Mouse (Mus musculus): ENCODE measurements at regions not wholly inside any gene's neighbourhood (a gene's known extent, or its start where the extent isn't known, plus 50 kb on each side); places are given as distances from the start of the nearest gene placed in this dataset.

DNA sequence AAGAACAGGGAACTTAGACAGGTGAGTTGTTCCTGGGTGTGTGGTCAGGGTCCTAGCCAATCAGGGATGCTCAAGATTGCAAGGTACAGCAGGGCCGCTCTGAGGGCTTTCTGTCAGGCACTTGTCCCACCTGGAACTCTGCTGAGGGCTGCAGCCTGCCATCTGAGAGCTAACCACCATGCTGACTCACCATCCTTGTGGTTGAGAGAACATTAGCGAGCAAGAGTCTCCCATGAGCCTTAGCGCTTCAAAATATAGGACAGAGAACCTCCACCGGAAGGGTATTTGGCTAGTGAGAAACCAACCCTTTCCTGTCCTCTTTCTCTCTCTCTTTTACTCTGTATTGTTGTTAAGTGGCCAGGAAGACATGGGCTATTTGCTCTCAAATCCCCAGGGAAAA, 104.1 kb upstream of the Rasgrp1 start:
- Histone ChIP-seq H3K4me3 (ENCODE audit: insufficient read depth in 1 of 2, low read depth in 1 of 2, low read length in 2 of 2, poor library complexity in 1 of 2, severe bottlenecking in 1 of 2) (no peak overlapping the region), H3K9me3 (ENCODE audit: control insufficient read depth, insufficient read depth, low read depth, low read length) (no peaks in the 10 kb centered on the region), H3K27ac (ENCODE audit: insufficient read depth, low read depth, low read length, poor library complexity, severe bottlenecking) (no peak overlapping the region), H3K36me3 (ENCODE audit: control insufficient read depth, insufficient read depth, low read length, poor library complexity, severe bottlenecking) (no peaks in the 10 kb centered on the region), H3K4me1 (ENCODE audit: control insufficient read depth in 2 of 2, insufficient read depth in 2 of 2, low read length in 2 of 2, poor library complexity in 1 of 2) (no peaks in the 10 kb centered on the region), H3K9ac (ENCODE audit: insufficient read depth, low read depth, low read length, poor library complexity, severe bottlenecking) (no peak overlapping the region)
- no peak for DNase-seq (ENCODE audit: low read depth, low spot score)
- in situ Hi-C loops (cut with MboI; ENCODE audit: low sequenced_read_pairs in 2 of 2, unreplicated experiment in 2 of 2): loop anchor here (10.0 to 25.0 kb wide), 3 partner anchors 185 to 560 kb away; partner anchors contain the start of gene Tmco5 (in 1 of the 2)
- no peak for TF ChIP-seq HCFC1 (IDR thresholded peaks at IDR 0.05; ENCODE audit: borderline replicate concordance, insufficient read depth, low read length)
- TF ChIP-seq MAFK (IDR thresholded peaks at IDR 0.05; ENCODE audit: insufficient read depth, low read depth, low read length): no peak
- no peak for TF ChIP-seq ZNF384 (IDR thresholded peaks at IDR 0.05; ENCODE audit: low read depth, low read length)
- no peak for TF ChIP-seq CHD2 (IDR thresholded peaks at IDR 0.05; ENCODE audit: low read depth, low read length)
- no peak for TF ChIP-seq ZC3H11A (IDR thresholded peaks at IDR 0.05; ENCODE audit: borderline replicate concordance, low read depth, low read length)

- no peaks in the 10 kb centered on the region for H3K4me1 ChIP-seq (ENCODE audit: control insufficient read depth in 2 of 2, insufficient read depth in 2 of 2, low read length in 2 of 2, poor library complexity in 1 of 2)
- no peak for TF ChIP-seq ZC3H11A (IDR thresholded peaks at IDR 0.05; ENCODE audit: borderline replicate concordance, low read depth, low read length)
- TF ChIP-seq MAFK (IDR thresholded peaks at IDR 0.05; ENCODE audit: insufficient read depth, low read depth, low read length): no peak
- TF ChIP-seq HCFC1 (IDR thresholded peaks at IDR 0.05; ENCODE audit: borderline replicate concordance, insufficient read depth, low read length): no peak
- no peak for TF ChIP-seq ZNF384 (IDR thresholded peaks at IDR 0.05; ENCODE audit: low read depth, low read length)
- TF ChIP-seq CHD2 (IDR thresholded peaks at IDR 0.05; ENCODE audit: low read depth, low read length): no peak
- no peaks in the 10 kb centered on the region for H3K36me3 ChIP-seq (ENCODE audit: control insufficient read depth, insufficient read depth, low read length, poor library complexity, severe bottlenecking)
- DNase-seq (ENCODE audit: low read depth, low spot score): peak; percentile 15
- H3K9ac ChIP-seq (ENCODE audit: insufficient read depth, low read depth, low read length, poor library complexity, severe bottlenecking): no peak overlapping the region
- no peak overlapping the region for H3K27ac ChIP-seq (ENCODE audit: insufficient read depth, low read depth, low read length, poor library complexity, severe bottlenecking)
- in situ Hi-C loops (cut with MboI; ENCODE audit: low sequenced_read_pairs in 2 of 2, unreplicated experiment in 2 of 2): no loop called here
- no peaks in the 10 kb centered on the region for H3K9me3 ChIP-seq (ENCODE audit: control insufficient read depth, insufficient read depth, low read depth, low read length)
- H3K4me3 ChIP-seq (ENCODE audit: insufficient read depth in 1 of 2, low read depth in 1 of 2, low read length in 2 of 2, poor library complexity in 1 of 2, severe bottlenecking in 1 of 2): no peak overlapping the region
Measured at GRCm38 (mm10) chr2:117450172-117450865, 107.5 kb upstream of the Rasgrp1 start.

GRCm38 (mm10) chr2:117451818-117452217, 109.0 kb upstream of the Rasgrp1 start:
- Histone ChIP-seq H3K27ac (ENCODE audit: insufficient read depth, low read depth, low read length, poor library complexity, severe bottlenecking) (no peak overlapping the region), H3K4me1 (ENCODE audit: control insufficient read depth in 2 of 2, insufficient read depth in 2 of 2, low read length in 2 of 2, poor library complexity in 1 of 2) (no peaks in the 10 kb centered on the region), H3K9ac (ENCODE audit: insufficient read depth, low read depth, low read length, poor library complexity, severe bottlenecking) (no peak overlapping the region), H3K36me3 (ENCODE audit: control insufficient read depth, insufficient read depth, low read length, poor library complexity, severe bottlenecking) (no peaks in the 10 kb centered on the region), H3K4me3 (ENCODE audit: insufficient read depth in 1 of 2, low read depth in 1 of 2, low read length in 2 of 2, poor library complexity in 1 of 2, severe bottlenecking in 1 of 2) (no peak overlapping the region), H3K9me3 (ENCODE audit: control insufficient read depth, insufficient read depth, low read depth, low read length) (no peaks in the 10 kb centered on the region)
- in situ Hi-C loops (cut with MboI; ENCODE audit: low sequenced_read_pairs in 2 of 2, unreplicated experiment in 2 of 2): no loop called here
- TF ChIP-seq ZC3H11A (IDR thresholded peaks at IDR 0.05; ENCODE audit: borderline replicate concordance, low read depth, low read length): no peak
- no peak for DNase-seq (ENCODE audit: low read depth, low spot score)

- Histone ChIP-seq H3K27ac (ENCODE audit: insufficient read depth, low read depth, low read length, poor library complexity, severe bottlenecking) (no peak overlapping the region), H3K4me3 (ENCODE audit: insufficient read depth in 1 of 2, low read depth in 1 of 2, low read length in 2 of 2, poor library complexity in 1 of 2, severe bottlenecking in 1 of 2) (no peak overlapping the region), H3K36me3 (ENCODE audit: control insufficient read depth, insufficient read depth, low read length, poor library complexity, severe bottlenecking) (no peaks in the 10 kb centered on the region), H3K9me3 (ENCODE audit: control insufficient read depth, insufficient read depth, low read depth, low read length) (no peaks in the 10 kb centered on the region), H3K4me1 (ENCODE audit: control insufficient read depth in 2 of 2, insufficient read depth in 2 of 2, low read length in 2 of 2, poor library complexity in 1 of 2) (no peaks in the 10 kb centered on the region), H3K9ac (ENCODE audit: insufficient read depth, low read depth, low read length, poor library complexity, severe bottlenecking) (no peak overlapping the region)
- DNase-seq (ENCODE audit: low read depth, low spot score): no peak
- in situ Hi-C loops (cut with MboI; ENCODE audit: low sequenced_read_pairs in 2 of 2, unreplicated experiment in 2 of 2): no loop called here
- TF ChIP-seq ZNF384 (IDR thresholded peaks at IDR 0.05; ENCODE audit: low read depth, low read length): no peak
- TF ChIP-seq MAFK (IDR thresholded peaks at IDR 0.05; ENCODE audit: insufficient read depth, low read depth, low read length): no peak
- TF ChIP-seq HCFC1 (IDR thresholded peaks at IDR 0.05; ENCODE audit: borderline replicate concordance, insufficient read depth, low read length): no peak
- no peak for TF ChIP-seq CHD2 (IDR thresholded peaks at IDR 0.05; ENCODE audit: low read depth, low read length)
- no peak for TF ChIP-seq ZC3H11A (IDR thresholded peaks at IDR 0.05; ENCODE audit: borderline replicate concordance, low read depth, low read length)
Measured at GRCm38 (mm10) chr2:117455021-117455739, 112.4 kb upstream of the Rasgrp1 start.
